Mouse (Mus musculus): ENCODE data around the gene Btn1a1. TPM values are rescaled to one million over a fixed set of nuclear protein-coding genes. Genes with fewer than 3 reads are reported as not detected.

The Btn1a1 gene
- polyA plus RNA-seq, 1 experiment from 2014 or later: 0.25 TPM

DNA sequence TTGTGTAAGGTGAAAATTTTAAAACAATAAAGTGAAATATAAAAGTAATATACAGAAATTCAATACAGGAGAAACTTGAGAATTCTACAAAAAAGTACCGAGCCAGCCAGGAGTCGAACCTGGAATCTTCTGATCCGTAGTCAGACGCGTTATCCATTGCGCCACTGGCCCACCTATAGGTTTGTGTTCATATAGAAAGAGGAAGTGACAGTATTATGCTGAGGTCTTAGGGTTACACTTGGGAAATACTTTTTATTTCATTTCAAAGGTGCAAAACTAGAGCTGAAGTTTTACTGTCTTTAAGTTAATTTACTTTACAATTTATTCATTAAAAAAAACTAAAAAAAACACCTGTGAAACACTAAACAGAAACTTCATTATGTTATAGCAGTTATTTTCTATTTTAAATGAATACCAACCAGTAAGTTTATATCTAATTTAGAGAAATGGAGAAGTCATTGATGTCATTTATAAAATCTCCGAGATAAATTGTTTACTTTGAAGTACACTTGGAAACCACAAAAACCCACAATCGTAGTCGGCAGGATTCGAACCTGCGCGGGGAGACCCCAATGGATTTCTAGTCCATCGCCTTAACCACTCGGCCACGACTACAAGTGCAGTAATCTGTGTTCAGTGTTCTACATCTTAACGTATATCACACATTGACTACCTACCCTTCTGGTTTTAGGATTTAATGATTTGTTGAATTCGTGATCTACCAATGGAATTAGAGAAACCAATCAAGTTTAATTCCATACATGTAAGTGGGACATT is 34.9 kb upstream of the Btn1a1 start:
- H3K4me3 ChIP-seq: no peak overlapping the region
- H3K9ac ChIP-seq: no peak overlapping the region
- peaks cover 5% of the 10 kb centered on the region for H3K4me1 ChIP-seq
- no peaks in the 10 kb centered on the region for H3K36me3 ChIP-seq (replicated peaks)
- H3K27ac ChIP-seq: no peak overlapping the region
- peak; percentile 57 for ATAC-seq (replicated peaks)
- peaks cover 15% of the 10 kb centered on the region; the same call in 1 of the 2 replicates for H3K27me3 ChIP-seq (replicated peaks)
- no peak overlapping the region for H3K4me2 ChIP-seq
- WGBS: 2% methylated on average over 17 of the region's 17 CpGs
- H3K9me3 ChIP-seq: no peaks in the 10 kb centered on the region

DNA sequence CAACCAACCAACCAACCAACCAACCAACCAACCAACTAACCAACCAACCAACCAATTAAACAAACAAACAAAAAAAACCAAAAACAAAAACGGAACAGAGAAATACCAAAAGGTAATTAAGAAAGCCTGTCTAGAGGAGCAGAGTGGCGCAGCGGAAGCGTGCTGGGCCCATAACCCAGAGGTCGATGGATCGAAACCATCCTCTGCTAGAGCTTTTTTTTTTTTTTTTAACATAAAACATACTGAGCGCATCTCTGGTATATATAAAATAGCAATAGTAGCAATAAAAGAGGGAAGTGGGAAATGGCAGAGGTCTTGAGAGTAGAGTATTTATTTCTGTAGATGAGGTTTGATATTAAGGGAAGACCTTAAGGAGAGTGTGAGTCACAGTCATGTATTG is 34.2 kb upstream of the Btn1a1 start:
- H3K27me3 ChIP-seq (replicated peaks): peaks cover 15% of the 10 kb centered on the region; the same call in 1 of the 2 replicates
- no peaks in the 10 kb centered on the region for H3K9me3 ChIP-seq
- no peak overlapping the region for H3K9ac ChIP-seq
- no peak overlapping the region for H3K4me3 ChIP-seq
- ATAC-seq (replicated peaks): no peak
- no peak overlapping the region for H3K27ac ChIP-seq
- no peaks in the 10 kb centered on the region for H3K36me3 ChIP-seq (replicated peaks)
- 8% methylated on average over 7 of the region's 7 CpGs for WGBS
- H3K4me2 ChIP-seq: no peak overlapping the region
- peaks cover 4% of the 10 kb centered on the region for H3K4me1 ChIP-seq

DNA sequence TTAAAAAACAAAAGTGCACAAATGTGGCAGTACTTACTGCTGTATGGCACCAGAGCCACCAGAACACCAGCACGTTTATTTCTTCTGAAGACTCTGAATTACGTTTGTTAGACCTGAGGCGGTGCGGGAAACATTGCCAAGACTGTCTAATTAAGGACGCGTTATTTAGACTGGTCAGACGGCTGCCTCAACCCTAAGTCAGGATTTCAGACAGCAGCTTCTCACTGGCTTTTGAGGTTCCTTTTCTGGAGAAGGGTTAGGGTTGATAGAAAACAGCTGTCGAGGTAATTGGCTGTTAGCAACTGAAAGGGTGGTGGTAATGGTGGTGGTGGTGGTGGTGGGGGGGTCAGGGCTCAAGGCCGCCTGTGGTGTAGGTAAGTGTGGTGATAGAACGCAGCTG is 33.0 kb upstream of the Btn1a1 start:
- ATAC-seq (replicated peaks): no peak
- peaks cover 15% of the 10 kb centered on the region; the same call in 1 of the 2 replicates for H3K27me3 ChIP-seq (replicated peaks)
- no peak overlapping the region for H3K9ac ChIP-seq
- peak overlapping the region; percentile 33 for H3K4me2 ChIP-seq
- no peak overlapping the region for H3K27ac ChIP-seq
- no peaks in the 10 kb centered on the region for H3K9me3 ChIP-seq
- no peaks in the 10 kb centered on the region for H3K36me3 ChIP-seq (replicated peaks)
- H3K4me1 ChIP-seq: peaks cover 4% of the 10 kb centered on the region
- H3K4me3 ChIP-seq: peak overlapping the region; percentile 21
- 6% methylated on average over 10 of the region's 10 CpGs for WGBS

DNA sequence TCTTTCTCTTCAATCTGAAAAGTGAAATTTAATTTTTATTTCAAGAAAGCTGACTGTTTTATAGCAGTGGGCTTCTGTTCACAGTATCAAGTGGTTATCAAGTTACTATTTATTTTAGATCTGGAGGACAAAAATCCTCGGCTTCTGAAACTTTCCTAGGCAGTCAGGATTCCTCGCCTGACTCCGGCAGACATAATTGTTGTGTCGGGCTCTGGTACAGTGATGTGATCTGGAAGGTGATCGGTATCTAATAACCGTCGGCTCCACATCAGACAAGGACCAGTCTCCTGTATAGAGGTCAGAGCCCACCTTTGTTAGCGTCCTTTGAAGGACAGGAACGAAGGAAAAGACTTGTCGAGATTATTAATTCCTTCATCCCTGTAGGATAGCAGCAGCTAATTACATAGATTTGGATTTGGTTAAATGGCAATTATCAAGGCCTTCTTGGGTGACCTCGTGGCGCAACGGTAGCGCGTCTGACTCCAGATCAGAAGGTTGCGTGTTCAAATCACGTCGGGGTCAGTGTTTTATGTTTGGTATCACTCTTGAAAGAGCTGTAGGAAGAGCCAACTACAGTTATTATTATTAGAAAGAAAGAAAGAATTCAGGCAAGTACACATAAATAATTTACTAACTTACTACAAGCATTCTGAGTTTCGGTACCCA is 32.1 kb upstream of the Btn1a1 start:
- Histone ChIP-seq H3K9me3 (no peaks in the 10 kb centered on the region), H3K9ac (no peak overlapping the region), H3K4me3 (peak overlapping the region; percentile 21), H3K4me1 (peaks cover 4% of the 10 kb centered on the region; the same call in 1 of the 2 replicates), H3K27me3 (replicated peaks) (peaks cover 15% of the 10 kb centered on the region; the same call in 1 of the 2 replicates), H3K27ac (no peak overlapping the region), H3K36me3 (replicated peaks) (no peaks in the 10 kb centered on the region), H3K4me2 (peak overlapping the region; percentile 33)
- WGBS: 4% methylated on average over 19 of the region's 19 CpGs
- no peak for ATAC-seq (replicated peaks)

DNA sequence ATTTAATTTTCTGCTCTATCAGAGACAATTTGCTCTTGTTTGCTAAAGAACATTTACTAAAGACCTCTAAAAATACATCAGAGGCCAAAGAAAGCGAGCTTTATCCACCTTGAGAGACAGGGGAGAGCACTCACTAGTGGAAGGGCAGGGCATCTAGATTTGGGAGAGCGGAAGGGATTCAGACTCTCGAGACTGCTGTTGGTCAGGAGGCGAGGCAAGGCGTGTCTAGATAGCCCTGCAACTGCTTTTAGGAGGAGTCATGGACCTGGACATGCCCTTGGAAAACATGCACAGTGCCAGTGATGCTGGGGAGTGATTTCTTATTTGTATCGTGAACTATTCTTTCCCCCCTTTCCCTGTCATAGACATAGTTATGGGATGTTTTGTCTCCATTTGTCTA is 29.8 kb upstream of the Btn1a1 start:
- no peak overlapping the region for H3K4me3 ChIP-seq
- no peaks in the 10 kb centered on the region for H3K36me3 ChIP-seq (replicated peaks)
- WGBS: 73% methylated on average over 6 of the region's 6 CpGs
- no peaks in the 10 kb centered on the region for H3K9me3 ChIP-seq
- H3K4me2 ChIP-seq: no peak overlapping the region
- H3K27ac ChIP-seq: no peak overlapping the region
- H3K4me1 ChIP-seq: peaks cover 11% of the 10 kb centered on the region
- H3K27me3 ChIP-seq (replicated peaks): peaks cover 15% of the 10 kb centered on the region; the same call in 1 of the 2 replicates
- no peak overlapping the region for H3K9ac ChIP-seq
- no peak for ATAC-seq (replicated peaks)

DNA sequence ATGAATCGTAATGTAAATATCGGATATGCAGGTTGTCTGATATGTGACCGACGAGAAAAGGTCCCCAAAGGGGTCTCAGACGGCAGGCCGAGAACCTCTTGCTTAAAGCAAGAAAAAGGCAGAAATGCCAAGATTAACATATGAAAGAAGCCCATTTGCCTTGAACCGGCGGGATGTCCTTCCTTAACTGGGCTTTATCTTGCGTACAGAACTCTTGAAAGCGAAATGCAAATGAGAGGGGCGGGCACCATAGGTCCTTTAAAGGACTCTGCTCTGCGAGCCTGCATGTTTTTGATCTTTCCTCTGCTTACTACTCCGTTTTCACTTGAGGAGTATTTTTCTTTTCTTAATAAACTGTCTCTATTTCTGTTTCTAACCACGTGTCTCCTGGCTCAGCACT is 26.3 kb upstream of the Btn1a1 start:
- Histone ChIP-seq H3K4me1 (peaks cover 10% of the 10 kb centered on the region), H3K36me3 (replicated peaks) (no peaks in the 10 kb centered on the region), H3K9ac (no peak overlapping the region), H3K4me2 (peak overlapping the region; percentile 41), H3K4me3 (peak overlapping the region; percentile 14), H3K9me3 (no peaks in the 10 kb centered on the region), H3K27ac (no peak overlapping the region), H3K27me3 (replicated peaks) (peaks cover 3% of the 10 kb centered on the region; the same call in 1 of the 2 replicates)
- WGBS: 3% methylated on average over 14 of the region's 14 CpGs
- ATAC-seq (replicated peaks): no peak

DNA sequence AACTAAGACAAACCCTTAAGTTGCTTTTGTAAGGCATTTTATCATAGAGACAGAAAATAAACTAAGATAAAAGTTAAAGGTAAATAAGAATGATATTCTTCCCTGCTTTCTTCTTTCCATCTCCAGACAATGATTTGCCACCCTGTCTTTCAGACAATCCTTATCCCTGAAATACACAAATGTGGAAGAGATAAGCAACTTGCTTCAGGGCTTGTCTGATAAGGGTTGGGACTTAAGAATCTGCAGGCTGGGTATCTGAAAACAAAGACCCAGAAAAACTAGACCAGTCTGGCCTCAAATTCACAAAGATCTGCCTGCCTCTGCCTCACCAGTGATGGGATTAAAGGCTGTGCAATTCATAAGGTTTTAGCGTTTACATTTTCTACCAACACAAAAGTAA is 25.6 kb upstream of the Btn1a1 start:
- no peaks in the 10 kb centered on the region for H3K36me3 ChIP-seq (replicated peaks)
- no peak for ATAC-seq (replicated peaks)

DNA sequence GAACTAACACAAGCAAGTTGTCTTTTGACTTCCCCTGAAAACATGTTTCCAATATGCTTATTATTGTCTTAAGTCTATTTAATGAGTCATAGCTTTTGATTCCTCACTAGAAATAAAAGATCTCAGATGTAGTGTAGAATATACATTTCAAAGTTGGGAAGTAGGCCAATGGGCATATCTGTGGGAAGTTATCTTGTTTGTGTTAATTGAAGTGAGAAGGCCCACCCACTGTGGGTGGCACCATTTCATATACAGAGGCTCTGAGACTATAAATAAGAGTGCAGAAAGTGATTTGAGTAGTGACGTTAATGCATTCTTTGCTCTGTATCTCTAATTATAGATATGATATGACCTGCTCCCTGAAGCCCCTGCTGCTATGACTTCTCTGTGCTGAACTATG is 25.2 kb upstream of the Btn1a1 start:
- Histone ChIP-seq H3K4me1 (peaks cover 10% of the 10 kb centered on the region), H3K4me2 (no peak overlapping the region), H3K9me3 (no peaks in the 10 kb centered on the region), H3K27ac (no peak overlapping the region), H3K9ac (no peak overlapping the region), H3K36me3 (replicated peaks) (no peaks in the 10 kb centered on the region), H3K27me3 (replicated peaks) (no peaks in the 10 kb centered on the region), H3K4me3 (no peak overlapping the region)
- ATAC-seq (replicated peaks): no peak
- WGBS: 79% methylated on average over 1 of the region's 1 CpGs

More for the DNA sequence above, 25.6 kb upstream of the Btn1a1 start:
- no peak overlapping the region for H3K4me2 ChIP-seq
- H3K9me3 ChIP-seq: no peaks in the 10 kb centered on the region
- no peak overlapping the region for H3K4me3 ChIP-seq
- WGBS: 20% methylated on average over 1 of the region's 1 CpGs
- no peak overlapping the region for H3K27ac ChIP-seq
- no peaks in the 10 kb centered on the region for H3K27me3 ChIP-seq (replicated peaks)
- no peak overlapping the region for H3K9ac ChIP-seq
- H3K4me1 ChIP-seq: peaks cover 10% of the 10 kb centered on the region

DNA sequence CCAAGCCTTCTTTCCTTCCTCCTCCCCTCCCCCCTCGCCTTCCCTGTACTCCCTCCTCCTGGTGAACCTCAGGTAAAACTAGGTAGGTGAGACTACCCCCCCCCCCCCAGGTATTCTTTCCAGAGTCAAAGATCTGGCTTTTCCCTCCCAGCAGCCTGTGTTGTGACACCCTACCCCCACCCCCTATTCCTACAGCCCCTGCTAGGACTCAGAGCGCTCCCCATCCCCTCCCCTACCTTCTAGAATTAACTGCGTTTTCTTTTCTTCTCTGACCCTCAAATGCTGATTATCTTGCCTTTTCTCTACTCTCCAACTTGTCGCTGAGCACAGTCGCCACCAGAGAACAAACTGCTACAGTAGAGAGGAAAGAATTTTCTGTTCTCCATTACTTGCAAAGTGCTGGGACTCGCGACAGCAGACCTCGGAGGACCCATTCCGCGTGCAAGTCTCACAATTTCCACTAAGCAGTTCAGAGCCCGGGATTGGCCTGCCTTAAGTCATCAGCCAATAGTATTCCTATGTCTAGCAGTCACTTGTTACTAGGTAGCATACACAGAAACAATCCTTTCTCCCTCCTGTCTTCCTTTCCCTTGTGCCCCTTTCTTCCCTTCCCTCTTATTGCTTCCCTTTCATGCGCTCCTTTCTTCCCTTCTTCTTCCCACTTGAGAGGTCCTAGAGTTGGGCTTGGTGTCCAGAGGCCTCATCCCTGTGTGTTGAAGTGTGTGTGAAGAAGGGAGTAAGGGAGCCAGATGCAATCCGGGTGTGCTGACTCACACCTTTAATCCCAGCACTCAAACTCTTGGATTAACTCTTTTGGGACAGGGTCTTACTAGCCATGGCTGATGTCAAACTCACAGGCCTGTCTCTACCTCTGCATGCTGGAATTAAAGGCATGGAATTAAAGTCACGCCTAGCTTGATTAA is 23.0 kb upstream of the Btn1a1 start, which contains the start of gene Btn2a2:
Gene Btn2a2 (minus strand): TSS at position 458 of the 923 bp plus-strand sequence.
- Histone ChIP-seq H3K4me3 (peak within 1 kb of the TSS; percentile 38), H3K36me3 (replicated peaks) (no peaks in the 10 kb centered on the region), H3K9ac (peak within 1 kb of the TSS; percentile 19; the same call in 1 of the 2 replicates), H3K4me2 (peak within 1 kb of the TSS; percentile 57), H3K27me3 (replicated peaks) (no peaks in the 10 kb centered on the region), H3K9me3 (no peaks in the 10 kb centered on the region), H3K4me1 (peaks cover 10% of the 10 kb centered on the region), H3K27ac (no peak within 1 kb of the TSS)
- 5% methylated on average over 14 of the region's 14 CpGs for WGBS
- peak; percentile 99 for ATAC-seq (replicated peaks)

DNA sequence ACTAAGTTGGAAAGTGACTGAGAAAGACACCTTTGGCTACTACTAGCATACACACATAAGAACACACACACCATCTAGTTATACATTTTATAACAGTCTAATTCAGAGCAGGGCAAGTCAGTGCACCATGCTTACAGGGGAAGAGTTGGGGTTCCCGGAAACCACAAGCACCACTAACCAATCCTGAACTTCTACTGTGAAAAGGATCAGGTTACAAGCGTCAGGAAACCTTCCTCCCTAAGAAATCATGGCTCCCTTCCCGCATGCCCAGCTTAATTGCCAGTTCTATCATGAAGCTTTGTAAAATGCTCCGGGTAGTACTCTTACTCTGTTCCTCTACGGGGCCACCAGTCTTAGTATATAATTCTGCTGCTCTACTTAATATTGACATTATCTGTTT is 19.6 kb upstream of the Btn1a1 start:
- H3K27me3 ChIP-seq (replicated peaks): no peaks in the 10 kb centered on the region
- H3K4me2 ChIP-seq: no peak overlapping the region
- no peak overlapping the region for H3K9ac ChIP-seq
- no peak overlapping the region for H3K27ac ChIP-seq
- no peaks in the 10 kb centered on the region for H3K36me3 ChIP-seq (replicated peaks)
- WGBS: 48% methylated on average over 5 of the region's 5 CpGs
- no peak for ATAC-seq (replicated peaks)
- peaks cover 3% of the 10 kb centered on the region; the same call in 1 of the 2 replicates for H3K4me1 ChIP-seq
- H3K9me3 ChIP-seq: no peaks in the 10 kb centered on the region
- H3K4me3 ChIP-seq: no peak overlapping the region

DNA sequence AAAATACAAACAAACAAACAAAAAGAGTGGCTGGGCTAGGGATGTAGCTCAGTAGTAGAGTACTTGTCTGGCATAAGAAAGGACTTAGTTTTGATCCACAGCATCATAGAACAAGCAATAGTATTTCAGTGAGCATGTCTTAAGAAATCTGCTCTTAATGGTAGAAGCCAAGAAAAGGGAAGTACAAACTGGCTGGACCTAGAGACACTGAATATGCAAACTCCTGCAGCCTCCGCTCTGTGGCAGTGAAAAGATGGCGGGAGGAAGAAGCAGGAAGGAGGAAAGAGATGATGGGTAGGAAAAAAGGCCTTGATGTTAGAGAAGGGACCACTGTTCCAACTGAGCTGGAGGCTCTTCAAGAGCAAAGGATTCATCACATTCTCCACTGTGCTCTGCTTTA is 17.5 kb upstream of the Btn1a1 start:
- no peak overlapping the region for H3K4me2 ChIP-seq
- no peaks in the 10 kb centered on the region for H3K36me3 ChIP-seq (replicated peaks)
- no peak for ATAC-seq (replicated peaks)
- WGBS: 89% methylated on average over 2 of the region's 2 CpGs
- no peaks in the 10 kb centered on the region for H3K9me3 ChIP-seq
- H3K4me1 ChIP-seq: no peaks in the 10 kb centered on the region; the same call in 1 of the 2 replicates
- H3K27me3 ChIP-seq (replicated peaks): no peaks in the 10 kb centered on the region
- no peak overlapping the region for H3K9ac ChIP-seq
- H3K27ac ChIP-seq: no peak overlapping the region
- H3K4me3 ChIP-seq: no peak overlapping the region

DNA sequence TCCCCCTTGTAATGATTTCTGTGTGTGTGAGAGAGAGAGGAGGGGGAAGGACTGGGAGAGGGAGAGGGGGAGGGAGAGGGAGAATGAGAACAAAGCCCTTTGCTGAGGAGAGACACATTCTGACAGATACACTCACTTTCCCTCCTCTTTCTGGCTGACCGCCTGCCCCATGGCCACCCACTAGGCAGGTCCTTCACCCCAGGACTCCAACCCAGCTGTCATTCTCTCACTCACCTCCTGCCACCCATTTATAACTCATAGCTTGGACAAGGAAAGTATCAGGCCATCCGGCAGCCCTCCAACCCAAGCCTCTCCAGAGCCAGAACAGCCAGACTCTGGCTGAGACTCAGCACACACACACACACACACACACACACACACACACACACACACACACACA is 10.0 kb upstream of the Btn1a1 start:
- WGBS: 16% methylated on average over 2 of the region's 2 CpGs
- Histone ChIP-seq H3K27me3 (replicated peaks) (no peaks in the 10 kb centered on the region), H3K4me2 (no peak overlapping the region), H3K36me3 (replicated peaks) (no peaks in the 10 kb centered on the region), H3K4me1 (no peaks in the 10 kb centered on the region), H3K27ac (no peak overlapping the region), H3K9ac (no peak overlapping the region), H3K9me3 (no peaks in the 10 kb centered on the region), H3K4me3 (no peak overlapping the region)
- no peak for ATAC-seq (replicated peaks)
